Mouse (Mus musculus) liver, embryonic 14.5 days (tissue): ENCODE results near the gene Pxmp4.

Source experiments
- CTCF ChIP-seq: IDR thresholded peaks from 2 replicates; pipeline ENCODE4 v1.5.1; 2016; ENCODE audit warnings: antibody characterized with exemption, low read depth, control low read depth
- EP300 ChIP-seq: IDR thresholded peaks from 2 replicates; pipeline ENCODE4 v1.6.1; 2016; ENCODE audit warnings: antibody characterized with exemption, low read depth

DNA sequence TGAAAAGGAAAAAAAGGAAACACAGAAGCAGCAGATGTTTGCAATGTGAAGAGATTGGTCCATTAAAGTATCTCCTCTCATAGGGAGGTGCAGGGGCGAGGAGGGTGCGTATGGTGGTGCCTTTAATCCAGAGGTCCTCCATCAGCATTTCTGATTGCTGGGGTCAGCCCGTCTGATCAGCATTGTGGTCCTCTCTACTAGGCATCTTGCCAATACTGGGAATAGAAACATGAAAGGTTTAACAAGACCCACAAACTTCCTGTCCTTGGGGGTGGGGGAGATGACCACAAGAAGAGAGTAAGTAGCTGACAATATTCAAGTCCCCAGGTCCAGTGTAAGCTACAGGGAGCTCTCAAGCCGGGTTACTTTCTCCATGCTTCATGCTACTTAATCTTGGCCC is 32.8 kb downstream of the Pxmp4 start:
- TF ChIP-seq CTCF: no peak
- TF ChIP-seq EP300: no peak
